Mouse (Mus musculus) ovary, adult 18-20 months (tissue): ENCODE data around the gene Fabp6.

Experiments used
- DNase-seq: peaks from one replicate; pipeline ENCODE4 v3.0.0; 2022; ENCODE audit warnings: low spot score, mixed read lengths

The Fabp6 gene

DNA sequence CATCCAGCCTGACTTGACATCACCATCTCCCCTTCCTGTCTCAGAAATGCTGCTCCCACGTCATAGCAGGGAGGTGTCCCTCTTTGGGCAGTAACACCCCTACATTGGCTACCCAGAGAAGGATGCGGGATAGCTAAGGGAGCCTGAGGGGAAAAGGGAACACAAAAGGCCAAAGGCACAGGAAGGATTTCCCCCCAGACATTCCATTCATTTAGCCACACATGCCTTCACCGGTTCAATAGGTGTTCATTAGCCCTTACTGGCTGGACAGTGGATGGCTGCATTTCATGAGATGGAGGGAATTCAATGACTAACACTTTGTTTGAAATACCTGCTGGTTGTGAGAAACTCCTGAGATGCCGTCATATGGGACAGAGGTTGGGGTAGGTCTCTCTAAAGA, 54.7 kb downstream of the Fabp6 start:
- no peak for DNase-seq
